Mouse (Mus musculus) thymus, postnatal 10 days (tissue): ENCODE data around the gene Mrtfa.

Source experiments
- DNase-seq, 2 experiments: peaks; one replicate each; pipeline ENCODE4 v3.0.0; 2021; ENCODE audit warnings: low spot score in 2 of 2

Gene Mrtfa

GRCm38 (mm10) chr15:81067761-81068160 is 122.8 kb downstream of the Mrtfa start:
- DNase-seq = no peak

- no peak for DNase-seq
These were observed 123.6 kb downstream of the Mrtfa start for GRCm38 (mm10) chr15:81066976-81067375.

GRCm38 (mm10) chr15:81064661-81065060 is 125.9 kb downstream of the Mrtfa start:
- no peak for DNase-seq

GRCm38 (mm10) chr15:81064143-81064542 is 126.4 kb downstream of the Mrtfa start:
- DNase-seq = peak in 1 of 2 experiments; percentile 58

- no peak for DNase-seq
These were observed 127.9 kb downstream of the Mrtfa start for GRCm38 (mm10) chr15:81062616-81063015.

GRCm38 (mm10) chr15:81062175-81062588 is 128.4 kb downstream of the Mrtfa start:
- DNase-seq = no peak

GRCm38 (mm10) chr15:81060975-81061374 is 129.6 kb downstream of the Mrtfa start:
- DNase-seq = no peak

GRCm38 (mm10) chr15:81057736-81058135 is 132.8 kb downstream of the Mrtfa start:
- no peak for DNase-seq

GRCm38 (mm10) chr15:81055488-81055887 is 135.1 kb downstream of the Mrtfa start:
- DNase-seq = no peak

GRCm38 (mm10) chr15:81052491-81052890 is 138.1 kb downstream of the Mrtfa start:
- DNase-seq = no peak

GRCm38 (mm10) chr15:81050488-81050887 is 140.1 kb downstream of the Mrtfa start:
- no peak for DNase-seq

- peak in 1 of 2 experiments; percentile 44 for DNase-seq
These were observed 141.0 kb downstream of the Mrtfa start for GRCm38 (mm10) chr15:81049401-81050053.

GRCm38 (mm10) chr15:81047497-81047896 is 143.1 kb downstream of the Mrtfa start:
- DNase-seq = no peak

GRCm38 (mm10) chr15:81046061-81046460 is 144.5 kb downstream of the Mrtfa start:
- DNase-seq = no peak

GRCm38 (mm10) chr15:81045336-81045735 is 145.2 kb downstream of the Mrtfa start:
- peak; percentile 44 to 64 for DNase-seq

- peak; percentile 64 to 73 for DNase-seq
These were observed 146.1 kb downstream of the Mrtfa start for GRCm38 (mm10) chr15:81044446-81044845.

- peak in 1 of 2 experiments; percentile 68 for DNase-seq
These were observed 148.2 kb downstream of the Mrtfa start for GRCm38 (mm10) chr15:81042276-81042931.

- no peak for DNase-seq
These were observed 148.8 kb downstream of the Mrtfa start for GRCm38 (mm10) chr15:81041767-81042166.

GRCm38 (mm10) chr15:81038419-81038818 is 152.1 kb downstream of the Mrtfa start:
- DNase-seq = no peak

- DNase-seq = no peak
These were observed 155.0 kb downstream of the Mrtfa start for GRCm38 (mm10) chr15:81035417-81036162.

GRCm38 (mm10) chr15:81034119-81034518 is 156.4 kb downstream of the Mrtfa start:
- no peak for DNase-seq

- peak in 1 of 2 experiments; percentile 26 for DNase-seq
These were observed 157.5 kb downstream of the Mrtfa start for GRCm38 (mm10) chr15:81032941-81033629.
